Mouse (Mus musculus): ENCODE measurements around the gene Itgae. TPM values are rescaled to one million over a fixed set of nuclear protein-coding genes. Genes with fewer than 3 reads are reported as not detected.

The Itgae gene
- polyA plus RNA-seq, 1 experiment, result not detected

DNA sequence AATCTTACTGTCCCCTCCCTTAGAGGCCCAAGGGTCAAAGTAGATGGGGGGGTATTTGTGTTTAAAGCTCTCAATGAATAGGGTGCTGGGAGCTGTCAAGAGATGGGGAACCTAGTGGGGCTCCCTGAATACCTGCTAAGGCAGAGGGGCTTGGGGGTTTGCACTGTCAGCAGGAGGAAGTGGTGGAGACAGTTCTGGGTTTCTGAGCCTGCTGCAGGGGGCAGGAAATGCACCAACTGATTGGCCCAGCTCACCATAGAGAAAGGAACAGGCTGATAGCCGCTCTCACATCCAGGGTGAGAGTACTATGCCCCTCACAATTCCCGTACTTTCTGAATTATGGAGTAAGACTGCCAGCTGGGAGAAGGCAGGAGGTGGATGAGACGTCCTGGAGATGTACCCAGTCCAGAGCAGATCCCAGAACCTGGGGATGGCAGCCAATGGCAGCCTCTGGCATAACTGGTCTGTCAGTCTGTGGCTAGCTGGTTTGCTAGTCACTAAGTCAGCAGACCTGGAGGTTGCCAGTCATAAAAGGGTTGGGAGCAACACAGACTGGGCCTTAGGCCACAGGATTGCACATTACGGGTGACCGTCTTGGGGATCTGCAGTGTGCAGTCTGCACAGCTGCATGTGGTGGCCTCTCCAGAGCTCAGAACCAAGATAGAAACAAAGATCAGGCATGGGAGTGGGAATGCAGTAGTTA, 18.0 kb downstream of the Itgae start:
- Histone ChIP-seq H3K9me3 (ENCODE audit: control insufficient read depth, low read length) (no peaks in the 10 kb centered on the region), H3K36me3 (ENCODE audit: control insufficient read depth) (no peaks in the 10 kb centered on the region), H3K4me3 (replicated peaks) (no peak overlapping the region), H3K4me1 (ENCODE audit: control insufficient read depth) (peaks cover 8% of the 10 kb centered on the region), H3K27me3 (ENCODE audit: control insufficient read depth) (no peaks in the 10 kb centered on the region)
- TF ChIP-seq TAL1 (IDR thresholded peaks at IDR 0.05; ENCODE audit: low read length) (no peak), GATA1 (IDR thresholded peaks at IDR 0.05; ENCODE audit: low read length) (no peak)

DNA sequence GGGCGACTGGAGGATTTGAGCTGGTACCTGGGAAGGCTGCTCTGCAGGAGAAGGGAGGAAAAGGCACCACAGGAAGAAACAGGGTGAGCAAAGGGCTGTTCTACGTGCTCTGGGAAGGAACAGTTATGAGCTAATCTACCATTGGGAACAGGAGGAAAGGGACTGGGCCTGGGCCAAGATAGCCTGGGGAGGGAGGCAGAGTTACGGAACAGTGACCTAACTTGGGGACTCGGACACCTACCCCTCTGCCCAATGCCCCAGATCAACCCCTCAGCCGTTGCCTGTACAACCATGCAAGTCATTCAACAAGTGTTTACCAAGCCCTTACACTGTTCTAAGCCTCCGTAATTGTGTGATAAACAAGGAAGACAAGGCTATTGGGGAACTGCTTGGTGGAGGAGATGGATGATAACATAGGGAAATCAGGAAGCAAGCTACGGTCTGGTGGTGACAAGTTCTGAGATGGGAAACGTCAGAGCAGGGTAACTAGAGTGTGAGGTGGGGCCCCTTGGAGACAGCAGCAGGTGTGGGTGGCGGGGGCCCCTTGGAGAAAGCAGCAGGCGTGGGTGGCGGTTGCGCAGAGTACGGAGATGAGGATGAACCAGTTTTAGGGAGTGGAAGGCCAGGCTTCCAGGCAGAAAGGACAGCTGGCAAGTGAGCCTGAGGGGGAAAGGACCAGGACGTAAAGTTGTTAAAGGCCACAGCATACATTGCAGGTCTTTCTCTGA, 18.7 kb downstream of the Itgae start:
- Histone ChIP-seq H3K36me3 (ENCODE audit: control insufficient read depth) (no peaks in the 10 kb centered on the region), H3K9me3 (ENCODE audit: control insufficient read depth, low read length) (no peaks in the 10 kb centered on the region), H3K27me3 (ENCODE audit: control insufficient read depth) (no peaks in the 10 kb centered on the region), H3K4me1 (ENCODE audit: control insufficient read depth) (peaks cover 8% of the 10 kb centered on the region), H3K4me3 (replicated peaks) (no peak overlapping the region)
- no peak for TF ChIP-seq GATA1 (IDR thresholded peaks at IDR 0.05; ENCODE audit: low read length)
- TF ChIP-seq TAL1 (IDR thresholded peaks at IDR 0.05; ENCODE audit: low read length), result no peak

DNA sequence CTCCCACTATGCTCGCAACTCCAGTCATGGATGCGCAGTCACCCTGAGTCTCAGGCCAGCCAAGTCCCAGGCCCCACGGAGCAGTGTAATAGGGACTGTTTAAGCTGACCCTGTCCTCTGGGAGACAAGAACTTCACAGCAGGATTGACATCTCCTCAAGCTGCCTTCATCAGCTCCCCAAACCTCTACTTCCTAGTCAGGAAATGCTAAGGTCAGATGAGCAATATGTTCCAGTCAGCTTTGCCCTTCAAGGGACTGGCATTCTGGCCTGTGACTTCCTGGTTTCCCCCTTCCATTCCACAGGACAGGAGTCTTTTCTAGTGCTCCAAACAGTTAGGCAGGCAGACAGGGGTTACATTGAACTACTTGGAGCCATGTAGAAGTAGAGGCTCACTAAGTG, 19.6 kb downstream of the Itgae start:
- no peaks in the 10 kb centered on the region for H3K27me3 ChIP-seq (ENCODE audit: control insufficient read depth)
- peaks cover 8% of the 10 kb centered on the region for H3K4me1 ChIP-seq (ENCODE audit: control insufficient read depth)
- H3K4me3 ChIP-seq (replicated peaks), result no peak overlapping the region
- TF ChIP-seq GATA1 (IDR thresholded peaks at IDR 0.05; ENCODE audit: low read length), result no peak
- no peak for TF ChIP-seq TAL1 (IDR thresholded peaks at IDR 0.05; ENCODE audit: low read length)
- no peaks in the 10 kb centered on the region for H3K9me3 ChIP-seq (ENCODE audit: control insufficient read depth, low read length)
- H3K36me3 ChIP-seq (ENCODE audit: control insufficient read depth), result no peaks in the 10 kb centered on the region

DNA sequence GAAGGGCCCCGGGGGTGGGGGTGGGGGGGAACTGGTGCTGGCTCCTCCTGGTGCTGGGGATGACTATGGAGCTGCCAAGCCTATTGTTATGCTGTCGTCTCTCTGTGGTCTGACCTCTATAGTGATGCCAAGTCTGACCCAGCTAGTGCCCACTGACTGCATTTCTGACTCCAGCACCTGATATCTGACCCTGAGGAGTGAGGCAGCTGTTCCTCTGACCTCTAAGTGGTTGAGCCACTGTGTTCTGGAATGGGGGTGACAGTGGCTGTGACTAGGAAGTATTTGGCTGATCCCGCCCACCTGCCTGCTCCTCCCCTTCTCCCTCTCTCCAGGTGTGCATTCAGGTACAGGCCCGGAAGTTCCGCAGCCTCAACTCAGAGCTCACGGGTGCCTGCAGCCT, 21.0 kb downstream of the Itgae start:
- H3K36me3 ChIP-seq (ENCODE audit: control insufficient read depth), result no peaks in the 10 kb centered on the region
- TF ChIP-seq TAL1 (IDR thresholded peaks at IDR 0.05; ENCODE audit: low read length), result no peak
- no peak for TF ChIP-seq GATA1 (IDR thresholded peaks at IDR 0.05; ENCODE audit: low read length)
- no peak overlapping the region for H3K4me3 ChIP-seq (replicated peaks)
- no peaks in the 10 kb centered on the region for H3K9me3 ChIP-seq (ENCODE audit: control insufficient read depth, low read length)
- H3K27me3 ChIP-seq (ENCODE audit: control insufficient read depth), result no peaks in the 10 kb centered on the region
- peaks cover 8% of the 10 kb centered on the region for H3K4me1 ChIP-seq (ENCODE audit: control insufficient read depth)

DNA sequence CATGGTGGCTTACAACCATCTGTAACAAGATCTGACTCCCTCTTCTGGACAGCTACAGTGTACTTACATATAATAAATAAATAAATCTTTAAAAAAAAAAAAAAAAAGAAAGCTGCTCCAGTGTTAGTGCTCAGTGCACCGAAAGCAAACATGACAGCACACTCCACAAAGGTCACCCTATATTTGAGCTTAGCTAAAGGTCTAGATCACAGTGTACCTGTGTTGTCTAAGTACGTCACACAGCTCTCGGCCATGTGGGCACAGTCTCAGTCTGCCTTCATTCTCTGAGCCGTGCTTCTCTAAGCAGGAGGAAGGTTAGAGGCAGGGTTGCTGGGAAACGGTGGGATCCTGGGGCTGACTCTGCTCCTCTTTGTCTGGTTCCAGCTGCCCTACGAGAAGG, 36.1 kb downstream of the Itgae start:
- Histone ChIP-seq H3K9me3 (ENCODE audit: control insufficient read depth, low read length) (no peaks in the 10 kb centered on the region), H3K27me3 (ENCODE audit: control insufficient read depth) (no peaks in the 10 kb centered on the region), H3K4me3 (replicated peaks) (no peak overlapping the region), H3K36me3 (ENCODE audit: control insufficient read depth) (peaks cover 43% of the 10 kb centered on the region), H3K4me1 (ENCODE audit: control insufficient read depth) (peaks cover 4% of the 10 kb centered on the region)
- TF ChIP-seq GATA1 (IDR thresholded peaks at IDR 0.05; ENCODE audit: low read length) (no peak), TAL1 (IDR thresholded peaks at IDR 0.05; ENCODE audit: low read length) (no peak)

DNA sequence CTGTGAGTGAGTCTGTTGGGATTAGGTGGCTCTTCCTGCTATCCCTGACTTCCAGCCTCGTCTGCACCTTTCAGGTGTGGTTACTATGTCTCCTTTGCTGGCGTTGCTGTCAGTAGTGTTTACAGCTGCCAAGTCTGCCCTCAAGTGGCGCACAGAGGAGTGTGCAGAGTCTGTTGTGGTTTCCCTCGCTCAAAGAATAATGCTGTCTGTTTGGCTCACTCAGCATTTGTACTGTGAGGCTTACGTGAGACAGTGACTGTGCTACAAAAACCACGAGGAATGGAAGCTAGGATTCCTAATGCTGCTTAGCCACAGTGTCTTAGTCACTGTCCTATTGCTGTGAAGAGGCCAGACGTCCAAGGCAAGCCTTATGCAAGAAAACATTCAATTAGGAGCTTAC, 40.6 kb downstream of the Itgae start:
- no peaks in the 10 kb centered on the region for H3K27me3 ChIP-seq (ENCODE audit: control insufficient read depth)
- TF ChIP-seq GATA1 (IDR thresholded peaks at IDR 0.05; ENCODE audit: low read length) (no peak), TAL1 (IDR thresholded peaks at IDR 0.05; ENCODE audit: low read length) (no peak)
- peaks cover 42% of the 10 kb centered on the region for H3K4me1 ChIP-seq (ENCODE audit: control insufficient read depth)
- no peaks in the 10 kb centered on the region for H3K9me3 ChIP-seq (ENCODE audit: control insufficient read depth, low read length)
- peaks cover 76% of the 10 kb centered on the region for H3K36me3 ChIP-seq (ENCODE audit: control insufficient read depth)
- no peak overlapping the region for H3K4me3 ChIP-seq (replicated peaks)

DNA sequence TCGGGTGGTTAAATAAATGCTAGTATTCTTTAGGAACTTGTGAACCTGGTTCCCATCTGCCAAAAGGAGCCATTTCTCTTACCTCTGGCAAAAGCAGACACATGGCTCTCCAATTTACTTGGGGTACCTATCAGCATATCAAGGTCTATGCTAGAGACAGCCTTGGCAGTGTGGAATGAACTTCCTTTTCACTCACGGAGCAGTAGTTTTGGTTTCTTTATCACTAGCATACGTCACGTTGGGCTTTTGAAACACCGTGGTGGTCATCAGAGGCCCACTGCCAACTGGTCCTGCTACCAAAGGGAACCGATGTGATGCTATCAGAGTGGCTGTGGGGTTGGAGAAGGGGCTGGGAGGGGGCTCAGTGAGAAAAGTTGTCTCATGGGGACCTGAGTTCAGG, 42.6 kb downstream of the Itgae start:
- Histone ChIP-seq H3K36me3 (ENCODE audit: control insufficient read depth) (peaks cover 72% of the 10 kb centered on the region), H3K27me3 (ENCODE audit: control insufficient read depth) (no peaks in the 10 kb centered on the region), H3K4me3 (replicated peaks) (peak overlapping the region; percentile 14), H3K4me1 (ENCODE audit: control insufficient read depth) (peaks cover 54% of the 10 kb centered on the region), H3K9me3 (ENCODE audit: control insufficient read depth, low read length) (no peaks in the 10 kb centered on the region)
- TF ChIP-seq GATA1 (IDR thresholded peaks at IDR 0.05; ENCODE audit: low read length), result no peak
- TF ChIP-seq TAL1 (IDR thresholded peaks at IDR 0.05; ENCODE audit: low read length), result no peak

DNA sequence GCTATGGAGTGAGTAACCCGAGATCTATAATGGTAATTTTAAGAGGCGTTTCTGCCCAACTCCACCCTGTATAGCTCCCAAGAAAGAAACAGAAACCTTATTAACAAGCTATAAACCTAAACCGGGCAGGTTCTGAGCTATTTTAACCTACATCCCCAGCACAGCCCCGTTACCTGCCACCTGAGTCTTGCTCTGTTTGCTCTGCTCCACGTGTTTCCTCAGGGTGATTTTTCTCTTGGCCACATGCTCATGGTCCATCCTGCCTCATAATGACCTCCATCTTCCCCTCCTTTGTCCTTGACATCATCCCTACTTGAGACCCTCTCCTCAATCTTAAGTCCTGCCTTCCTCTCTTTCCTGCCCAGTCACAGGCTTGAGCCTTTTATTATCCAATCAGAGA, 43.8 kb downstream of the Itgae start:
- Histone ChIP-seq H3K4me1 (ENCODE audit: control insufficient read depth) (peaks cover 60% of the 10 kb centered on the region), H3K27me3 (ENCODE audit: control insufficient read depth) (no peaks in the 10 kb centered on the region), H3K36me3 (ENCODE audit: control insufficient read depth) (peaks cover 67% of the 10 kb centered on the region), H3K4me3 (replicated peaks) (peak overlapping the region; percentile 79), H3K9me3 (ENCODE audit: control insufficient read depth, low read length) (no peaks in the 10 kb centered on the region)
- TF ChIP-seq GATA1 (IDR thresholded peaks at IDR 0.05; ENCODE audit: low read length), result no peak
- TF ChIP-seq TAL1 (IDR thresholded peaks at IDR 0.05; ENCODE audit: low read length), result no peak

DNA sequence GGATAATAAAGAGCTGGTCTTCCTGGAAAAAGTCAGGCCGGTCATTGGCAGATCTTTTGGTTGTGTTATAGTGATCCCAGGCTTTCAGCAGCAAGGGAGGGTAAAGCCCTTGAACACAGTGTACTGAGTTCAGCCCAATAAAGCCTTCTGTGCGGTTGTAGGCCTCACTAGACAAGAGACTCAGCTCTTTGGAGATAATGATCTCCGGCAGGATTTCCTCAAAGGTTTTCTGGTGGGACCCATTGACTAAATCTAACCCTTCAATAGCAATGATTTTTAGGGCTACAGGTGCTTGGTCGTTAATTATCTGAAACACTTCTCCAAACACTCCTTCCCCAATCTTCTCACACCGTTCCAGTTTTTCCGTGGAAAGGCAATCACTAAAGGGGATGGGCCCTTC, 46.2 kb downstream of the Itgae start:
- peaks cover 47% of the 10 kb centered on the region for H3K36me3 ChIP-seq (ENCODE audit: control insufficient read depth)
- no peaks in the 10 kb centered on the region for H3K27me3 ChIP-seq (ENCODE audit: control insufficient read depth)
- no peaks in the 10 kb centered on the region for H3K9me3 ChIP-seq (ENCODE audit: control insufficient read depth, low read length)
- peaks cover 56% of the 10 kb centered on the region for H3K4me1 ChIP-seq (ENCODE audit: control insufficient read depth)
- TF ChIP-seq GATA1 (IDR thresholded peaks at IDR 0.05; ENCODE audit: low read length) (0 out of 2 replicates have a peak, but pooled peaks have one; percentile 46), TAL1 (IDR thresholded peaks at IDR 0.05; ENCODE audit: low read length) (no peak)
- peak overlapping the region; percentile 79 for H3K4me3 ChIP-seq (replicated peaks)
